Mouse (Mus musculus) right cerebral cortex, adult 18-20 months (tissue): Measurements from ENCODE around the gene Ugt1a7c.

Experiments
- DNase-seq: peaks from one replicate; pipeline ENCODE4 v3.0.0; 2022; ENCODE audit warnings: mixed read lengths

The Ugt1a7c gene

DNA sequence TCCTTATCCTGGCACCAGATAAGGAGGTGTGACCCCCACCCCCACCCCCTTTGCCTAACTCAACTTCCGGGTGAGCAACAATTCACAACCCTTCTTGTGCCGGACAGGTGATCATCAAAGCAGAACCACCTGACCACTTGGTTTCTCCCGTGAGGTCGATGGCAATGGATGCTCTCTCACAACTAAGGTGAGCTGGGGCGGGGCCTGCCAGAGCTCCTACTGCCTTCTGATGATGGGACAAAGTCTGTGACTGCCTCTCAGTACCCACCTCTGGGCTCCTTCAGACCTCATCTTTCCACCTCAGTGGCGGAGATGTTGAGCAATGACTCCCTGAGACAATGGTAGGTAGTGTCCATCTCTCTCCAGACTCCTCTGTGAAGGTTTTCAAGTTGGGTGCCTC, 151.0 kb downstream of the Ugt1a7c start:
- DNase-seq: no peak

DNA sequence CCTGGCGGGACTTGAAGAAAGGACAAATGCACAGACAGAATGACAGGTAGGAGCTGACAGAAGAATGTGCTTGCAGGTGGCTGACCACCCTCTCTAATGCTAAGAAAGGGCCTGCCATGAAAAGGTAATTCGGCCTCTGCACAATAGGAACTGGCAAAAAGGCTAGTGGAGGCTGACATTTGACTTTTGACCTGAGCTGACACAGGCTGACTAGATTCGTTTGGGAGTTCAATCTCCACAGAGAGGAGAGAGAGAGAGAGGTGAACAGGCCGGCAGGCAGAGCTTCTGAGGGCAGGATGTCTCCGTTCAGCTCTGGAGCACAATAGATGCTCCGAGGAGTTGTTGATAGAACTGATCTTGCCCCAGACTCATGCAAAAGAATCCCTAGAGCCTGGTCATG, 151.5 kb downstream of the Ugt1a7c start:
- no peak for DNase-seq

DNA sequence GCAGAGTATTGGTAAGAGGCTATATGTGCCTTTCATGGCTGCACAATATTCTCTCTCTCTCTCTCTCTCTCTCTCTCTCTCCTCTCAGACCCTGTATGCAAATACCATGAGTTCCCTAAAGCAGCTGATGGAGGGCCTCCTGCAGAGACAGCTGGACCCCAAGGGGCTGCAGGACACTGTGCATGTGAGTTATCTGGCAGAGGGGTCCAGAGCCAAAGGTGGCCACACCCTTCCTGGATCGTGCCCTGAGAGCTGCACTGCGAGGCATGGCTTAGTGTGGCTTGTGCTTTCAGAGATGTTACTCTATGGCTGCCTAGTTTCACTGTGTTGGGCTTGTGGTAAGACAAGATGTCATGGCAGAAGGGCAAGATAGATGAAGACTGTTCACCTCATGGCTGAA, 152.8 kb downstream of the Ugt1a7c start:
- DNase-seq: no peak

DNA sequence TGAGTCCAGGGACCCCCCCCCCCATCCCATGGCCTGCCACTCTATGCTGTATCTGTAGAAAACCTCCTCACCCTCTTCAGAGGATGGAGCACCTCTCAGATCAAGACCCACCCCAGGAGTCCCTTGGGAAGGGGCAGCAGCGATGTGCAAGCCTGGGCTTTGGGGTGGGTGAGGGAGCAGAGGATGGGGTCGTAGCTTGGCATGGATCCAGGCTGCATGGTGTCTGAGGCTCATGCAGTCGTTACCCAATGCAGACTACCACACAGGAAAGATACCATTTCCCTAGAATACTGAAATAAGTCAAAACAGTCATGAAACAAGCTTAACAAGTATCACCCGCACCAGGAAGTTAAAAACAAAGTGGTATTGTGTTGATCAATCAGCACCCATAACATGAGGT, 153.8 kb downstream of the Ugt1a7c start:
- DNase-seq: no peak

DNA sequence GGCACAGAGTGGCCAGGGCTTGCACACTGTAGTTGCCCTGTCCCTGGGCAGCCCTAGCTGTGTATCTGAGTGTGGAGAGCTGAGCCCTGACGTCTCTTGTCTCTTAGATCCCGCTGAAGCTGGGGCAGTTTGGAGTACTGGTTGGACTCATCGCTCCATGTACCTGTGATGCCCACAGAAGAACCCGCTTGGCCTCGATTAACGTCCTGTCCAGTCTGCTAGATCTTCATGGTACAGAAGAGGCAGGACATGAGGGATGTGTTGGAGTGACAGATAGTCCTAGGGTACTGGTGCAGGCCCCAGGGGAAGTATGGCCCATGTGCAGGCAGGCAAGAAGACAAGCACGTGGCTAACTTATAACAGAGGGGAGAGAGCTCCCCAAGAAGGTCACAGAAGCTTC, 154.7 kb downstream of the Ugt1a7c start:
- DNase-seq: no peak

DNA sequence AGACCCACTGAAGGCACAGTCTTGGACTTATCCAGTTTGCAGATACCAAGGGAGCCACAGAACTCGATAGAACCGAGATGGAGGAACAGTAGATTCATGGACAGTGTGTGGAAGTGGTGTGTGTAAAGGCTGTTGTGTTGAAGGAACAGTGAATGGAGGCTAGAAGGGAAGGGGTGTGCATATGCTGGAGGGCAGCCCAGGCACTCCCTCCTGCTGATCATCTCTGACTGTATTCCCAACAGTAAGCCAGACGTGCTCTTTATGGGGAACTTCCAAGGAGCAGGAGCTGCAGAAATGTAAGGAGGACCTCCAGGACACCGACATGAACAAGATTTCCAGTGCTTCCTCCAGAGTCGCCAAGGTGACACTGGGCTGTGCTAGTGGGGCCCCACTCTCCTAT, 155.2 kb downstream of the Ugt1a7c start:
- DNase-seq: no peak

DNA sequence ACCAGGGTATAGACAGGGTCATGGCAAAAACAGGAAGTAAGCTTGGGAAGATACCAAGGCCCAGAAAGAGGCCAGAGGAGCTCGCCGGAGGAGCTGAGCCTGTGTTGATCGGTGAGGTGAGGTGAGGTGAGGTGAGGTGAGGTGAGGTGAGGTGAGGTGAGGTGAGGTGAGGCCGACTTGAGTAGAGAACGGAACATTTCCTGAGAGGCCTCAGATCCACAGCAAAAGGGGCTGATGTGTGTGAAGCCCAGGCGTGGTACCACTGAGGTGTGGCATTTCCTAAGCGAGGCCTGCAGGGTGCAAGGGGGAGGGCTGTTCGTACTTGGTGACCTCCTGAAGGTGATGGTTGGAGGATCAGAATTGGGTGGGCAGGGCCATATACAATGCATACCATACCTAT, 158.2 kb downstream of the Ugt1a7c start:
- no peak for DNase-seq

DNA sequence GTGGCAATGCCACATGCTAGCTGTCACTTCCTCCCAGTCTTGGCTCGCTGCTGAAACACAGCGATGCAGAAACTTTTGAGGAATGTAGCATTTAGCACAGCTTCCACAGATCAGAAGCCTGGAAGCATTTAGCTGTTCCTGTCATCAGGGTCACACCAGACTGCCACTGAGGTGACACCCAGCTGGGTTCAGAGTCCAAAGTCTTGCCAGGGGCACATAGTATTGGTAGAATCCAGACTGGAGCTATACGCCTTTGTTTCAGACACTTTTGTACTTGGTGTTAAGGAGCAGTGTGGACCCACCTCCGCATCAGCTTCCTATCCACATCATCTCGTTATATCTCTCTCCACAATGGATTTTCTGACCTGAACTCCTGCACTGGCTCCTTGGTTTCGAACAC, 158.7 kb downstream of the Ugt1a7c start:
- DNase-seq: no peak

DNA sequence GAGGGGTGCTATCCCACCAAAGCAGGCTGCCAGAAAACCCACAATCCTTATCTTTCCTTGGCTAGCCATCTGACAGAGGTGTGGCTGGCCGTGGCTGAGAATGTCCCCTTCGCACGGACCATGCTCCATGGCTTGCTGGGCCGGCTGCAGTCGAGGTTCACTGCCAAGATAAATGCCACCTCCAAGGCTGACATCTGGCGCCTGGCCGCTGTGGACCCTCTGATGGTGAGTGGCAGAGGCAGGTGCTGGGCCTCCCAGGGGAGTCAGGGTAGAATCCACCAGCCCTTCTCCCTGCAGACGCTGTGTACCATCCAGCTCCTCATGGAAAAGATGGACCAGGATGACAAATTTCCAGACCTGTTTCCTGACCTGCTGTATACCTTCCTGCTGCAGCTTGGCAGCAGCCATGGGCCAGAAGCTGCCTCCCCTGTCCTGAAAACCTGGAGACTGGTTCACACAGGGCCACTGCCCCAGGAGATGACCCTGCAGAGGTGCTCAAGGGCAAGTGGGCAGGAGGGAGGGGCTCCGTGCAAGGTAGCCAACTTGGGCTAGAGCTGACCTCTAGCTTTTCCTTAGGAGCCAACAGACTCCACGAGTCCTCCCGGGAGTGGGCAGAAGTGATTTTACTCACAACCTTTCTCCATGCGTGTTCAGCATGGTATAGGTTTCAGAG, 160.1 kb downstream of the Ugt1a7c start:
- DNase-seq: no peak

DNA sequence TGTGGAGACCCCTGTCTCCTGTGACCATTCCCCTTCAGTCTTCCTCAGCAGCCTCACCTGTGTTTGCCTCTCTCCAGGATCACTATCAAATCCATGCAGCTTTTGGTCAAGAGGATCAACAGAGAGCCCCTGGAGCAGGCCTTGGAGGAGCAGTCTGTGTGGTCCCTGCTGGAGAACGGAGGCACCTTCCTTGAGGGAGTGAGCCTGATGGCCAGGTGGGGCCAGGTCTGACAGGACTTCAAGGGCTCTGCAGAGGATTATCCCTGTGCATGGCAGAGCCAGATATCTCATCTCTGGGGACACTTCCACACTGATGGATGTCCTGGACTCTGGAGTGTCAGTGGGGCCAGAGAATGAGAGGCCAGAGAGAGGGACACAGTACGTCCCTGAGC, 160.6 kb downstream of the Ugt1a7c start:
- DNase-seq: no peak

DNA sequence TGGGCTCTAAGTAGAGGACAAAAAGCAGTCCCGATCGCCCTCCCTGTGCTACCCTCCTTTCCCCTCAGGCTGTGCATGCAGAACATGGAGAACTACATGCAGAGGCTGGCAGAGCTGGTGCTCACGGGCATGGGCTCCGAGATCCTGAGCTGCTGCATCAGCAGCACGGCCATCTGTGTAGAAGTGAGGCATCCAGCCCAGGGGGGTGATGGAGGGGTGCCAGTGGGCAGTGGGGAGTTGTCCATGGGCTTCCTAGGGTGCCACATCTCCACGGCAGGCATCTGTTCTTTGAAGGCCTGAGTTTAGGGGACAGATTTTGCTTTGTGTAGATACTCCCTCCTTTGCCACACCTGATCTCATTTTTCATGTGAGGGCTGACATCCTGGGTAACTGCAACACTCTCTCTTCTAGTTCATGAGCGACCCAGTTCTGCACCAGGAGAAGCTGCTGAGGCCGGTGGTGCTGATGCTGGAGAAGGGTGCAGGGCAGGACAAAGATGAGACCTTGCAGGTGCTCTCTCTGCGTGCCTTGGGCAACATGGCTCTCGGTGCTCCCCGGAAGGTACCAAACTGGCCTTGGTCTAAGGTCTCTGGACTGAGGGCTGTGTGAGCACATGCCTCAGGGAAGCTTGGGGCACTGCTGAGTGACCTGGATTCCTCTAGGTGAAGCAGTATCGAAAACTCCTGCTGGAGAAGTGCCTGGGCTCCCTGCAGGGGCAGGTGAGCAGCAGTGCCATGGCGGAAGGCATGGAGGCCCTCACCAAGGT, 161.3 kb downstream of the Ugt1a7c start:
- DNase-seq: no peak

DNA sequence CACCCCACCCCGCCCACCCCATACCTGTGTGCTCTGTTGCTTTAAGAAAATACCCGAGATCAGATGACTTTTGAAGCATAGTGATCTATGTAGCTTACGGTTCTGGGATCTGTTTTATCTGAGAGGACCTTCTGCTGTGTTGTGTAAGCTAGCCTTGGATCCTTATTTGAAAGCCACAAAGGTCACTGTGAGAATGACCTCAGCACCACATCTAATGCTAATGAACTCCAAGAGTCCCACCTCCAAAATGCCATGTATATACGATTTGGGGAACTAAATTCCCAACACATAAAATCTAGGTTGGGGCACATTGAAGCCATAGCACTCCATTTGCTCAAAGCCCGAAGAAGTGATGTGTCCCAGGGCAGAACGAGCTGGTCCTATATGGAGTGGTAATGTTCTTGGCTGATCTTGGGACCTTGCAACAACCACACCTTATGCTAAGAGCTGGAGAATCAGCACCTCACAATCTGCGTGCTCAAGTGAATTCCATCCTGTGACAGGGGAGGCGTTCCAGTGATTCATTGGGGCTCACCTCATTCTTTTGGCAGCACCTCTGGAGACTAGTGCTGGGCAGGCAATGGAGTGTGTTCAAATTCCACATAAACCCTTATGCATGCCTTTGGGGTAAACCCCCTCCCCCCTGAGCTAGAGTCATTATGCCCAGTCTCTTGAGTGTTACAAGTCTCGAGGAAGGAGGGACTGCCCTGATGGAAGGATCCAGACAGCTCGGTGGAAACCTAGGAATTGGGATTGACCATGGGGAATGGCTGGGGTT, 162.2 kb downstream of the Ugt1a7c start:
- no peak for DNase-seq

DNA sequence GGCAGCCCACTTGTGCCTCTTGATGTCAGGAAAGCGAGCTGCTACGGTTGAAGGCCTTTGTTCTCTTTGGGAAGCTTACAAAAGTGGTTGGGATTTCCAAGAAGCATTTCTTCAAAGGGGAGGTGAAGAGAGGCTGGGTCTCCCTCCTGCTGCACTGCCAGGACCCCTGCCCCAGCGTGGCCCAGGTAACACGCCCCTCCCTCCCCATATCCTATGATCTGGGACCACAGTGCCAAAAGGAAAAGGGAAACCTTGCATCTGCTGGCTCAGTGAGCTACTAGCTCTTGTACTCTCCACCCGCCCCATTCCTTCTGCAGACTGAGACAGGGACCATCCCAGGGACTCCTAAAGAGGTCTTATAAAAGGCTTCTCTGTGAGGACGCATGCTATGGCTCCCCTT, 162.8 kb downstream of the Ugt1a7c start:
- no peak for DNase-seq

DNA sequence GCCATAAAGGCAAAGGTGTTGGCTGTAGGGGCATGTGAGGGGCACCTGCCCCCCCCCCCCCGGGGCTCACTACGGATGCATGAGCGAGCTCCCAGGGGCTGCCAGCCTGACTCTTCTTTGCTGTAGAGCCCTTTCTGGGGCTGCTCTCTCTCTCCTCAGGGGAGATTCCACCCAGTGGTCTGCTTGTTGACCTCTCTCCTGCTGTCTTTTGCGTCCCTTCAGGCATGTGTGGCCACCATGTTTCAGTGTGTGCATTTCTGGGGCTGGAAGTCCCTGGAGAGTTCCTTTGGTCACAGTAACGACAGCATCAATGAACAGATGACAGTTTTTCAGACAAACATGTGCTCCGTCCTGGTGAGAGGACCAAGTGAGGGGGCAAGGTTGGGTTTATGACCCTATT, 163.5 kb downstream of the Ugt1a7c start:
- DNase-seq: no peak

DNA sequence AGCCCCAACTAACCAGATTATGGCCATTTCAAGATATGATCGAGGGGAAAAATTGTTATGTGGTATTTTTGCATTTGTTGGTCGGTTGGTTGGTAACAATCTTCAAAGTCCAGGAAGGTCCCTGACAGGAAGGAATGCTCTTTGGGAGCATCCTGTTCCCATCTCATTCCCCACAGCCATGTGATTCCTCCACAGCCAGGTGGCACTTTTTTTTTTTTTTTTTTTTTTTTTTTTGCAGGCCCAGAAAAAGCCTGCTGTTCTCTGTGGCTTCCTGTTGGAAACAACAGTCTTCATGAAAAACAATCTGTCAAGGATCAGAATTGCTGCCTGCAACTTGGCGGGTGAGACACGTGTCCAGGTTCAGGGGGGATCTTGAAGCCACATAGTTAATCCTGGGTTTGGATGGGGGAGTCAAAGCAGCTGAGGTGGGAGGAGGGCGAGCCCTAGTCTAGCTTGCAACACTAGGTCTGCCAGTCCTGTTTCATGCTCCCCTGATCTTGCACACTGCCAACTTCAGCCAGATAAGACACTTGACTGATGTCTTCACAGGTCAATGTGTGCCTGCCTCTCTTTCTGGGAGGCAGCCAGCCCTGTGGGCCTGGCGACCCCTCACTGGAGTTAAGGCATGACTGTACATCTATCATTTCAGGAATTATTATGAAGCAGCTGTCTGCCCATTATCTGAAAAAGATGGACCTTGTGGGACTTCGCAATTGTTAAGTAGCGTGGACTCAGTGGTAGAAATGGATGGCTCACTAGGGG, 164.2 kb downstream of the Ugt1a7c start:
- no peak for DNase-seq

DNA sequence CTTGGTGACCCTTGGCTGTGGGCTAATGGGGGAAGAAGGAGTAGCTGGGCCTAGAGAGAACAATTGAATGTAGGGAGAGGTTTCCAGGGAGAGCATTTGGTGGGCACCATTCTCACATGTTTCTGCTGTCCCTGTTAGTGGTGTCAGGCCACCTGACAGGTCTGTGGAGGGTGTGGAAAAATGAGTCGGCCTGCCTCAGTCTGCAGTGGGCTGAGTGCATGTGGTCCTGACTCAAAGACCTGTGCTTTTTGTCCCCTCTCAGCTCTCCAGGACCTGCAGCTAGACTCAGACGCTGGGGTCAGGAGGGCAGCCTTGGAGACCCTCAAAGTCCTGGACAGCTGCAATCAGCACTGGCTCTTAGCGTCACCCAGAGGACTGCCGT, 164.8 kb downstream of the Ugt1a7c start:
- DNase-seq: no peak

DNA sequence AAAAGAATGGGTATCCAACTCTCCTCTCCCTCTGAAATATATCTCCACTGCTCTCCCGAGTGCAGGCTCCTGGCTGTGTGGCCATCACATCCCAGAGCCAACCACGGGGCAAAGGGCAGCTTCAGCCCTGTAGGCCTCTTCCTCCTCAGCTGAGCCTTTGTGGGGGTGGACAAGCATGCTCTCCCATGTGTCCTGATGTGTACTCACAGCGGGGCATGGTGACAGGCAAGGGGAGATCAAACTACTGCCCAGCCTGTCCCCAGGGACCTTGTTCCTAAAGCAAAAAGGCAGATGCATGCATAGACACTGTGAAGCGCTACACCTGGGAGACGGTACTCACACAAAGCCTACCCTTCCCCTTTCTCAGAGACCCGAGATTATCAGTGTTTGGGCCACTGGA, 165.3 kb downstream of the Ugt1a7c start:
- DNase-seq: no peak

DNA sequence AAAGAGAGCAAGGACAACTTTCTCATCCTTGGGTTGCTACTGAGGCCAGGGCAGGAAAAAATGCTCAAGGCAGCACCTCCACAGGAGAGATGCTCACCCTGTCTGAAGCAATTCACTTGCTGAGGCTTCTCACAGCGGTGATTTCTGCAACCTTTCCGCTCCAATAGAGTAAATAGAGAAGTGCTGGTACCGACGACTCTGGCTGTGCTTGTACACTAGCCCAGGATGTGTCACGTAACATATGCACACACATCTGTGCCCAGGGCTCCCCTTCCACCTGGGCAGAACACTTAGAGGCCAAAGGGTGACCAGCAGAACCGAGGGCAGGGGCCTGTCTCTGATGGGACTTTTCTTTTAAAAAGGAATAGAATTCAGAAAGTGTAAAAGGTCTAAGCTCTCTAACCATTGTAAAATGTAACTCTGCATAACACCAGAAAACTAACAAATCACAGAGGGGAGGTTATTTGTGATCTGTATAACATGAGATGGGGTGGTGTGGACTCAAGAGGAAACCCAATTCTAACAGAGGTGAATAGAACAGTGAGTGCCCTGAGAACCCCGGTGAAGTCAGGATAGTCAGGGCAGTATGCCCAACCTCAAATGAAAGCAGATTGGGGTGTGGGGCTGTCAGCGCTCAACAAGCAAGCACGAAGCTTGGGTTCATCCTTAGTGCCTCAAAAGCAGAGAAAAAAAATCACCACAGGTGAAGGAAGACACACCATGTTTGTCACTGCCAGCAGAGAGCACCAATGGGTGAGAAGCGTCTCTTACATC, 165.9 kb downstream of the Ugt1a7c start:
- DNase-seq: no peak

DNA sequence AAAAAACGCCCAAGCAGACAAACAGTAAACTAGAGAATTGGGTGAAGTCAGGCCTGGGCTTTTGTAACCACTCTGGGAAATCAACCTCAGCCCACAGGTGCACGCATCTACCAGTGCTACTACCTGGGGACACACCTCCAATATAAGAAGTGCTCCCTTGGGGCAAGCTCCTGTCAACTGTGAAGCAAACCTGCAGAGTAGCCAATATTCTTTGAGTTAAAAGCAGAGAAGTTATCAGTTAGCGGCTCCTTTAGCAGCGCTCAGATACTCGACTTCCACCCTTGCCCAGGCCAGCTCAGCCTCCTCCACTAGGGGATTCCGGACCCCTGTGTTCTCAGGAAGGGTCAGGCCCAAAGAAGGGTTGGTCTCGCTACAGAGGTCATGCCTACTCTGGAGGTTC, 166.8 kb downstream of the Ugt1a7c start:
- DNase-seq: no peak

DNA sequence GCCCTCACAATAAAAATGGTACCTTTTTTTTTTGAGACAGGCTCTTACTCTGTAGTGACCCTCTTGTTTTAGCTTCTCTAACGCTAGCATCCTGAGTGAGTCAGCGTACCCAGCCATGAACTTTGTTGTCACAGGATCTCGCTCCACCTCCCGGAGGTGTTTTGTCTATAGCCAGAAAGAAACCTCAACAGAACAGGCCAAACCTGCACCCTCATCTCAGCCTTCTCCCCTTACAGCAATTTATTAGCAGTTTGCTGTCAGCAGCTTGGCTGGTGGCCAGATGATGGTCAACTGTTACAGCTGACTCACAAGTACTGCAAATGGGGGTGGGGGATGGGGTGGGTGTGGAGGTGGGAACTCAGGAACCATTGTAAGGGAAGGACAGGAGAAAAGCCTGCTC, 167.4 kb downstream of the Ugt1a7c start:
- DNase-seq: no peak

DNA sequence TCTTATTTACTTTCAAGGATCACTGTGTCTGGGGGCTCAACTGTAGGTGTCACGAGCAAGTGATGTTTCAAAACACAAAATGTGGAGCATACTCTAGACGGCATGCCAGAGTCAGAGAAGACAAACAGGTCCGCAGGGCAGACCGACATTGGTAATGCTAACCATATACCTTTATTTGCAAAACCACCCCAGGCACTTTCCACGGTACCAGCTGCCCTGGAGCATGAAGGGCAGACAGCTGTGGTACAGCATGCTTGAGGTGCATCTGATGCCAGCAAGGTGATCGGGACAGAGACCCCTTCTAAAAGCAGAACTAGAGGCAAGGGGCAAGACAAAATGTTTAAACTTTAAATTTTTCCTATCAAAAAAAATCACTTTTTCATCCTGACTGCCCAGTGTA, 168.1 kb downstream of the Ugt1a7c start:
- no peak for DNase-seq

DNA sequence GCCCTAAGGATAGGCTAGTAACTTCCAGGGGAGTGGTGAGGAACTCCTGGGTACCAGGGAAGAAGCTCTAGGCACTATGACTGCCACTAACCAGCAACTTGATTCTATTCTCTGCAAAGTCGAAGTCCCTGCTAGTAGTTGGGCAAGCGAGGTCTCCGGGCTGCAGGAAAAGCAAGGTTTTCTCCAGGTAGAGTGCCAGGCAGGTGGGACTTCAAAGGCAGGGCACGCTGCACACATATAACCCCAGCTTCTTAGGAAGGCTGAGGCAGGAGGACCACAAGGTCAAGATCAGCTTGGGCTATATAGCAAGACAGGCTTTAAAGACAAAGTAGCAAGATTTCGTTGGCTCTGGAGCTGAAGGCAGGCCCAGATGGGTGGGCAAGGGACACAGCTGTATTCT, 168.9 kb downstream of the Ugt1a7c start:
- no peak for DNase-seq
